Mouse (Mus musculus): ENCODE measurements around the gene Zfp773.
"Not testable (repeated sequence)": the region's sequence is repeated elsewhere in the genome, so short reads cannot be mapped to it uniquely, and the experiment has no call there.

Zfp773 gene

GRCm38 (mm10) chr7:7136379-7136866, at the start of gene Zfp773:
Gene Zfp773 (minus strand): TSS chr7:7136755.
- in situ Hi-C loops (cut with MboI, MseI) = loop anchor here (5.0 kb wide), 1 partner anchor 56 kb away; no protein-coding TSS in a partner anchor

- in situ Hi-C loops (cut with MboI, MseI) = no loop called here
Measured at GRCm38 (mm10) chr7:7185897-7186296, 49.3 kb upstream of the Zfp773 start.

DNA sequence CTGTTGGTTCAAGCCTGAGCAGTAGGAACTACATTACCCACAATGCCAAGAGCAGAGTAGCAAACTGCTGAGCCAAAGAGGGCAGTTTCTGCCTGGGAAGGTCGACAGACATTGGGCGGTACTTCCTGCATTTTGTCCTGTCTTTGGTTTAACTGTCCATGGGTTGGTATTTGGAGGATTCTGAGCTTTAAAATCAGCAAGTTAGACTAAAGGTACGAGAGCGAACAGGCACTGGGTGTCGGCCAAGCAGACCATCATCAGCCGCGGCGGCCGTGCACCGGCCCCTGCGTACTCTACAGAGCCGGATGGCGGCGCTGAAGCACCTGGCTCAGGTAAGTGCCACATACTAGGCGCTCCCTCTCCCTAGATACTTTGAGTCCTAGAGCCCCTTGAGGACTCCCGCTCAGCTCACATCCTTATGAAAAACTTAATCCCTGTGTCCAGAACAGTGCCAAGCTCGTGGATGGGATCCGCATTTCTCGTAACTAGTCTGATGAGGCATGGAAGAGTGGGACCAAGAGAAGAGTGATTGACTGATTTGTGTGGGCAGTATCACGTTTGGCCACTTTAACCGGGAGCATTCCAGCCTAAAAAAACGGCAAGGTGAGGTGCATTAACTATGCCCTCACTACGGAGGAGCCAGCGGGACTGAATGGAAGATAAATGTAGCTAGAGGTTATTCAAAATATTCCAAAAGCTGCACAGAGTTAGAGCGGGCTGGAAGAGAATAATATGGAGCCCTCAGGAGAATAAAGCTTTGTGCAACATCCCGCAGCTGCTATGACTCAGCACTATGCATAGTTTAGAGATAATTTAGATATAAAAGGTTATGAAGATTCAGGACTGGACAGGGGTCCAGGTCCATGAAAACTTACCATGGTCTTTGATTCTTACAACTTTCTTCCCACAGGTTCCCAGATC, 34.9 kb upstream of the Zfp773 start, which contains the start of gene Zfp418:
Zfp418 (plus strand) TSS at position 104 of the 921 bp plus-strand sequence.
- in situ Hi-C loops (cut with MboI, MseI) = loop anchor here (10.0 kb wide), 1 partner anchor 47 kb away; the partner anchor contains the start of gene Zfp954

DNA sequence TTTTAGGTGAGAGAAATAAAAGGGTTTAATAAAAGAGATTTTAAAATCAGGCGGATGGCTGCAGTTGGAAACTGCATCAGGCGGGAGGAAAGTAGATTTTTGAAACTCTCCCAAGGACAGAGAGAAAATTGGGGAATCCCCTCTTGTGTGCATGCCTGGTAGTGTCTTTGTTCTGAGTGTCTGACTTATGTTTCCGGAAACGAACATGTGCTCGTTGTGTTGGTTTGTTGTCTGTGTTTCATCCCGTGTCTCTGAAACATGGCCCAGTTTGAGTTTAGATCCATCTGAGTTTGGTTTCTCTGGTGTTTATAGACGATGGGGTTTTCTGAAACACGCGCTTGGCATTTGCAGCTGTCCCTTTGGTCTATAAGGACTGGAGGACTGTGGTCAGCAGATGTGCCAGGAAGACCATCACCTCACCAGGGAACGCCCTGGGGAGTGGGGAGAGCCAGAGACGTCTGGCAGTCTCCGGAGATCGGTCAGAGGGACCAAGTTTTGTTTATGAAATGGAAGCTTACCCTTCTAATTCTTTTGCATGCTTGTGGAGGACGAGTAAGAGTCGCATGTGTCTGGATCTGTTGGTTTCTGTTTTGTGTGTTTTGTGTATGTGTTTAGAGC, 9.5 kb upstream of the Zfp773 start:
- in situ Hi-C loops (cut with MboI, MseI) = no loop called here

DNA sequence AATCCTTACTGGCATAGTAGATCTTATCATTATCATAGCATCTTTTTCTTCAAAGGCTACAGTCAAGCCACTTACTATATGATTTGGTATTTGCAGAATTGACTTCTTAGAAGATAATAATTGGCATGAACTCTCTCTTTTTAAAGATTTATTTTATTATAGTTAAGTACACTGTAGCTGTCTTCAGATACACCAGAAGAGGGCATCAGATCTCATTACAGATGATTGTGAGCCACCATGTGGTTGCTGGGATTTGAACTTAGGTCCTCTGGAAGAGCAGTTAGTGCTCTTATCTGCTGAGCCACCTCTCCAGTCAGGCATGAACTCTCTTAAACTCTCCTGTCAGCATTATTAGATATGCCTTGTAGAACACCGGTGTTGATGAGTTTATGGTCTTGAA, 7.7 kb upstream of the Zfp773 start:
- in situ Hi-C loops (cut with MboI, MseI) = no loop called here

- in situ Hi-C loops (cut with MboI, MseI) = no loop called here
Measured at GRCm38 (mm10) chr7:7132751-7133150, 3.8 kb downstream of the Zfp773 start.

DNA sequence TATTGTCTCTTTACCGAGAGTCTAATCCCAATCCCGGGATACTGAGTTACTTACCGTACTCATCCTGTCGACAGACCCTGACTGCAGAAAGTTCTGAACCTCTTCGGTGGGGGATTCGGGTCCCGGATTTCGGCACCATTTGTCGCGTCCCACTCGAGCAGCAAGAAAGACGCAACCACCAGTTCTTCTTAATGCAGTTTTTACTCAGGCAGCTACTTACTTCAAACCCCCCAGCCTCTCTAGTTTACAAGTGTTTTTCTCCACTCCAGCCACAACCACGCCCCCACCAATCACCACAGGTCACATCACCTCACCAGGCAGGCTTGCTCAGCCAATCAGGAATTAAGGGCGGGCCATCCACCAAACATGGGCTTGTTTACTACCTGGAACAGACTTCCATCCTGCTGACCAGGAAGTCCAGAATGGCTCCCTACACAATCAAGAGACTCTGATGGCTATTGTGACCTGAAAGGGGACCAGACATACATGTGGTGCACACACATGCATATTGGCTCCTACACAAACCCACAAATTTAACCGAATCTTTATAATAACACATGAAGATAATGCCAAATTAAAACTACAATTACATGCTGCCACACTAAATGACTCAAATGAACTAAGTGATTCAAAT, 5.9 kb downstream of the Zfp773 start:
- in situ Hi-C loops (cut with MboI, MseI) = not testable (repeated sequence)

DNA sequence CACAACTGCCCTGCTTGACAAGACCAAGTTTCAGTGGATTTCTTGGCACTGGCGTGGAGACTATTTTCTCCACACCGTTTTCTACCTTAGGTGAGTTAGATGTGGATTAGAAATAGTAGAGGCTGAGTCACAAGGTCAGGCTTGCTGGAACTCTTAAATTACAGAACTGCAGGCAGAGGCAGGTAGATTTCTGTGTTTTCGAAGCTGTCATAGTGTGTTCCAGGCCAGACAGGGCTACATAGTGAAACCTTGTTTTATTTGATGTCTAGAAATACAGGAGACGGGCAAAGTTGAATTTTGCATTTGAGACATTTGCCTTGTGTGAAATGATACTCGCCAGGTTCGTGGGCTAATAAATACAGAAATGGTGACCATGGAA, 15.0 kb downstream of the Zfp773 start:
- in situ Hi-C loops (cut with MboI, MseI) = loop anchor here (10.0 to 25.0 kb wide), 3 partner anchors 53 to 984 kb away; partner anchors contain the start of genes Zfp28 and Zfp418

DNA sequence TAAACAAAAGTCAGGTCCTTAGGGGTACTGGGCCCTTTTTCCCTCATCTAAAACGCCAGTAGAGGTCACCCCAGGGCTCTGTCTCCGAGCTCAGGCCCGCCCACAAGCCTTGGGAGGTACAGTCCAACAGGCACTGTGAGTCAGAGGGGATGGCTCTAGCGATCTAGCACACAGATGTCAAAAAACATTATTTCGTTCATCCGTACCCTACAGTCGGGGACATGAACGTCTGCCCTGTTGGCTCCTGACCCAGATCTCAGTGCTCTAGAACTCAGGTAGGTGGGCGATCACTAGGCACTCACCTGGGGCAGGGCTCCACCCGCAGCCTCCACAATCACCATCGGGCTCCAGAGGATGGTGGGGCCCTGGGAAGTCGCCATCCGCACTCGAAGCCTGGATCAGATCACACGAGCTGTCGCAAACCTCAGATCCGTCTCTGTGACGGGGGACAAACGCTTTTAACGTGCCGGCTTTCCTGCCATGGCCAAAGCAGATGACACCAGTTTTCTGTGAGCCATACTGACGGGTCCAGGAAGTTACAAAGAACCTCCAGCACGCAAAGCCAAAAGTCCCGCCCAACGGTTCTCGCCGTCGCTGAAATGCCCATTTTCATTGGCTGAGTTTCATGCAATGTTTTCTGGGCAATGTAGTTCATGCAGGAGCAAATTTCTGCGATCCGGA, 15.5 kb downstream of the Zfp773 start, which contains the start of gene Zfp954:
Zfp954 (minus strand) TSS at position 568 of the 681 bp plus-strand sequence.
- in situ Hi-C loops (cut with MboI, MseI) = loop anchor here (10.0 to 25.0 kb wide), 3 partner anchors 54 to 984 kb away; partner anchors contain the start of genes Zfp28 and Zfp418

- in situ Hi-C loops (cut with MboI, MseI) = loop anchor here (5.0 to 25.0 kb wide), 2 partner anchors 174 to 981 kb away; no protein-coding TSS in a partner anchor
Measured at GRCm38 (mm10) chr7:7118441-7118840, 18.1 kb downstream of the Zfp773 start.

DNA sequence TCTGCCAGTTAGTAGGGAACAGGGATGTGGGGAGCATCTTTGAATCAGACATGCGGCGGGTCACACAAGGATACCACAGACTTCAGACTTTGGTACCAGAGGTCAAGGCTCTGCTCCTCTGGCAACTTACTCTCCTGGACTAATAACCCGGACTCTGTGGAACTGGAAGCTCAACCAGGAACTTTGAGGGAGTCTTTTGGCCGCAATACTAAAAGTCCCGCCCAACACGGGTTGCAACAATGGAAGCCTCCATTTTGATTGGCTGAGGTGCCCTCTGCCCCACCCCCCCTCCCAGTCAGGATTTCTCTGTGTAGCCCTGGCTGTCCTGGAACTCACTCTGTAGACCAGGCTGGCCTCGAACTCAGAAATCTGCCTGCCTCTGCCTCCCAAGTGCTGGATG, 28.1 kb downstream of the Zfp773 start:
- in situ Hi-C loops (cut with MboI, MseI) = loop anchor here (25.0 kb wide), 1 partner anchor 971 kb away; no protein-coding TSS in a partner anchor

Data from regulatory T cell (primary cell).